Mouse (Mus musculus): ENCODE measurements around the gene Notch4. TPM values are rescaled to one million over a fixed set of nuclear protein-coding genes. Genes with fewer than 3 reads are reported as not detected.

Notch4 gene
- 0.38 TPM for total RNA-seq (2023)

DNA sequence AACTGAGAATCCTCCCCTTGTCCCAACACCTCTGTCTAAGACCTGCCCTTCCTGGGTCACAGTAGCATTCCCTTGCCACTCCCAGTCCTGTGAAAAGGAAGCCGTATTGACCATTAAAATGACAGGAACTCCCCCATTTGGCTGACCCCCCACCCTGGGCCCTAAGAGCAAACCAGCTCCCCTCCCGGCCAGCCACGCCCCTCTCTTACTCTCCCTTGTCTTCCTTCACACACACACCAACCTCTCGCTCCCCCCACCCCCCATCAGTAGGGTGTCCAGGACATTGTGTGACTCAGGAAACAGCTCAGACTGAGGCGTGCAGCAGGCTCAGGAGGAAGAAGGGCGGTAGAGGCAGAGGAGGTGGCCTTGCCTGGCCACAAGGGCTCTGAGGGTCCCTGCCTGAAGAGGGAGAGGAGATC is at the start of gene Notch4:
TSS of gene Notch4 (plus strand) at position 266 of the 419 bp plus-strand sequence.

DNA sequence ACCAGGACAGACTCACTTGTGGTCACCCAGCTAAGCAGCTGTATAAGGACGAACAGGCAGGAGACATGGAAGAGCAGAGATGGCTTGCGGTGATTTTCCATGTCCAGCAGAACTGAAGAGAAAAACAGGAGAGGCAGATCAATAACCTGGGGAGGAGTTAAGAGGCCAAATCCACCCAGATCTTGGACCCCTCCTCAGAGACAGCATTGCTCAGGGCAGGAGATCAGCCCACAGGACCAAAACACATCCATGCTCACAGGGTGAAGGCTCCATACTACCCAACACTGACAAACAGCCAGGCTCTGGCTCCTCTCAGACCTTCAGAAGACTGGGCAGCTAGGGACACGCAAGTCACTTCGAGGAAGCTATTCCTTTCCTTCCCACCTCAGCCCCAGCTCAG is 46.8 kb upstream of the Notch4 start, which contains the start of gene Btnl6:
TSS of gene Btnl6 (minus strand) at position 101 of the 400 bp plus-strand sequence.

DNA sequence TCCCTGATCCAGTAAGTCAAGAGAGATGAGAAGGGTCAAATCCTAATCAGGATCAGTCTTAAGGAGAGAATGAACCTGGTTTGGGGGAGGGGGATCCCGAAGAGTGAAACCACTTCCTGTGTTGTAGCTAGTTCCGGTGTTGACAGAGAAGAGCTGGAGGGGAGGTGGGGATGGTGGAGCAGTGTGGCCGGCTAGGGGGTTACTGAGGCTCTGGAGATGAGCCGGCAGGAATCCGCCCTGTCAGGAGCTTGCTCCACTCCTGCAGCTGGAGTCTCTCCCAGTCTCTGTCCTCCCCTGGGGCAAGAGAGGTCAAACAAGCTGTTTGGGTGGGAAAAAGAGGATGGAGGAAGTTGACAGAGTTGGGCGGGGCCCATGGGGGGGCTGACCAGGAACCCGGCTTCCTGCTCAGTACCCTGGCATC is 25.6 kb downstream of the Notch4 start, which contains the start of gene Gpsm3:
TSS of gene Gpsm3 (plus strand) at position 126 of the 421 bp plus-strand sequence.

DNA sequence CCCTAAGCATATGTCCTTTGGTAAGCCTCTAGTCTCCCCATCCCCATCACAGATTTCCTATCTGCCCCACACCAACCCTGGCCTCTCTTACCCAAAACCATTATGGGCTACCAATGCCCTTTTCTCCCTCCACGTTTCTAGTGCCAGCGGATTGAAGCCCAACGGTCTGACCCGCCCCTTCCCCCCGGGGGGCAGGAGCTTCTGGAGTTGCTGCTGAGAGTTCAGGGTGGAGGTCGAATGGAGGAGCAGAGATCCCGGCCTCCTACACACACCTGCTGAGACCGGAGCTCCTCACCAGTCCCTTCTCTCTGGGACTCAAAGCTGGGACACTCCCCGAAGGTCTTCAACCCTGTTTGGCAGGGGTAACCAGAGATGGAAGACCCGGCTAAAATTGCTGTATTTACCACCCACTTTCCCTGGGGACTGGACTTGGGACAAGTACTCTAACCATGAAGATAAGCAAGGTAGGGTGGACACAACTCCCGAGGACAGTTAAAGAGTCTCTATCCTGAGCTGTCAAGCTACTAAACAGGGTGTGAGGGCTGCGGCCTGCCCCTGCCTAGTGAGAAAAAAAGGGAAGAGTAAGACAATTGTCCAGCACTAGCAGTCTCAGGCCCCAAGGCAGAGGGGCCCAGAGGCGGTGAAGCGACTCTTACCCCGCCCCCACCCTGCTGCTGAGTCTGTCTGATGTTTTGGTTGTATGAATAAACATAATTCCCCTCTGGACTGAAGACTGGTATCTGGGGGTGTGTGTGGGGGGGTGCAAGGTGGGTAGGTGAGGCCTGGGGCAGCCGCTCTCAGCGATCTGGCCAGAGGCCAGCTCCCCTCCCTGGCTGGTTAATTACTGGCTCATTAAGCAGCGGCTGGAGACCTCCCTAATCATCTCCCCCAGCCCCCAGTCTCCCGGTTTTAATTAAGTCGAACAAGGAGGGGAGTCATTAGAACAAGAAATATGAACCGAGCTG is 27.2 kb downstream of the Notch4 start, which contains the start of gene Pbx2:
TSS of gene Pbx2 (plus strand) at position 238 of the 965 bp plus-strand sequence.

DNA sequence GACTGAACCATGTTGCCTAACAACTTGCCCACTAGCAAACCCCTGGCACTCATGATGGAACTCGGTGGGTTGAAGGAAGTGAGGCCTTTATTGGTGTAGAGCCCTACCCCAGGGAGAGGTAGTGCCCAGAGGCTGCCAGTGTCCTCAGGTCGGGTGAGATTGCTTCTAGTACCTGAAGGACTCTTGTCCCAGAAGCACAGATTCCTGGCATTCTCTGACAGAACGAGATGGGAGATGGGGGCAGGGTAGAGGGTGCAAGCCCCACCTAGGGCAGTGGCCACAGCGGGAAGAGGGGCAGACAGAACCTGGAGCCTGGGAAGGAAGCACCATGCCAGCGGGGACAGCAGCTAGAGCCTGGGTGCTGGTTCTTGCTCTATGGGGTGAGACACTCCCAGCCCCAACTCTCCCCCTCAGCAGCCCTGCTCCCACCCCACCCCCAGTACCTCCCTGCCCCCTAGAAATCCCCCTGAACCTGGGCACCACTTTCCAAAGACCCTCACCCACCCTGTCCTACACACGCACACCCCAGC is 33.6 kb downstream of the Notch4 start, which contains the start of gene Ager:
TSS of gene Ager (plus strand) at position 297 of the 530 bp plus-strand sequence.

DNA sequence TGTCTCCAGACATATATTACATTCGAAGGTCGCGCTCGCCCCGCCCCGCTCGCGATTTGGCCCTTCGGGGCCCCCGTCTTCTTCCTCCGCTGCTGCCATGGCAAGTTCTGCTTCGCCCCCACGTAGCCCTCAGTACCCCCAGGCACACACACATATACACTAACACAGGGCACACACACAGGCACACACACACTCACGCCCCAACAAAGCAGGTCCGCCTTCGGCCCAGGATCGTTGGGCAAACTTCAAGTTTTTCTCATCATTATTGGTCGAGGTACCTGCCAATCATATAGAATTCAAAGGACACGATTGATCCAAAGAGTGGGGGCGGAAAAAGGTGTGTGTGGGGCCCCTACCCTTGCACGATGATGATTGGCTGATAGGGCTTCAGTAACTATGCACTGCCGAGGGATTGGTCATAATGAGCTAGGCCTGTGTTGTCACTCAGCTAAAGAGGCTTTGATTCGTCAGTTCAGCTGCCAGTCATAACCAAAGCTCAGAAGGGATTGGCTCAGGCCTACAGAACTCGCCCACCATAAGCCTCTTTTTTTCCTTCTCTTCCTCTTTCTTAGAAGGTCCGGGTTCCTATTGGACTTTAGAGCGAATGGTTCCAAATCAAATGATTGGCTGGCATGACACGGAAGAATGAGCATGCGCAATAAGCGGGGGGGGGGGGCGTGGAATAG is 39.5 kb downstream of the Notch4 start, which contains the start of gene Rnf5:
TSS of gene Rnf5 (minus strand) at position 316 of the 686 bp plus-strand sequence.

DNA sequence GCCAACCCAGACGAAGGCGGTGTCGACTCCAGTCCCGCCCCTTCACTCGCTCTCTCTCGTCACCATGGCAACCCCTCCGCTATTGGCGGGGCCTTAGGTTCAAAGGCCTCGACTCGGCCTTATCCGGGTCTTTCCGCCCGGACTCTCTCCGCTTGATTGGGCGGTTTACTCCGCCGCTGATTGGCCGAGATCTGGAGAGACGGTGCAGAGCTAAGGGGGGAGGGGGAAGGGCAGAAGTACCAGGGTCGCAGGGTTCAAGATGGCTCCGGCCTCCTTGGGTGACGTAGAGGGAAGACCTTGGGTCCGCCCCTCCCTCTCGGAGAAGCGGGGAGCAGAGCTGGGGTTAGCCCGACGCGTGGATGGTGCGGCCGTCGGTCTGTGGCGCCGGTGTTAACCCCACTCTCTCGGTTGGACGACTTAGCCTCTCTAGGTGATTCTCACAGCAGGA is 40.0 kb downstream of the Notch4 start, which contains the start of gene Agpat1:
TSS of gene Agpat1 (plus strand) at position 202 of the 448 bp plus-strand sequence.

DNA sequence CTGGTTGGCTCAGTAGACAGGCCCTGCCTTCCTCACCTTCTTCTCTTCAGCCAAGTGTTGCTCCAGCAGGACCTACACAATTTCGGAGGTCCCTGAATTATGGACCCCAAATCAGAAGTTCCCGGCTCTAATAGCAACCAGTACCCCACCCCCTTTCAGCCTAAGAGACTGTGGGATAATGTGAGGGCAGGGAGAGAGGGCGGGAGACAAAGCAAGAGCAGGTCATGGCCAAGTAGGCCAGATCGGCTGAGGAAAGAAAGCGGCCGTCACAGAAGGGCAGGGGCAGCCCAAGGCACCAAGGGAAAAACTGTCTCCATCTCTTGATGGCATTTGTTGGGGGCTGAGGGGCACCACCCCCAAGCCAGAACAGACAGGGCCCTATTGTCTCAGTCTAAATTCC is 51.8 kb downstream of the Notch4 start, which contains the start of gene Egfl8:
TSS of gene Egfl8 (minus strand) at position 101 of the 400 bp plus-strand sequence.

DNA sequence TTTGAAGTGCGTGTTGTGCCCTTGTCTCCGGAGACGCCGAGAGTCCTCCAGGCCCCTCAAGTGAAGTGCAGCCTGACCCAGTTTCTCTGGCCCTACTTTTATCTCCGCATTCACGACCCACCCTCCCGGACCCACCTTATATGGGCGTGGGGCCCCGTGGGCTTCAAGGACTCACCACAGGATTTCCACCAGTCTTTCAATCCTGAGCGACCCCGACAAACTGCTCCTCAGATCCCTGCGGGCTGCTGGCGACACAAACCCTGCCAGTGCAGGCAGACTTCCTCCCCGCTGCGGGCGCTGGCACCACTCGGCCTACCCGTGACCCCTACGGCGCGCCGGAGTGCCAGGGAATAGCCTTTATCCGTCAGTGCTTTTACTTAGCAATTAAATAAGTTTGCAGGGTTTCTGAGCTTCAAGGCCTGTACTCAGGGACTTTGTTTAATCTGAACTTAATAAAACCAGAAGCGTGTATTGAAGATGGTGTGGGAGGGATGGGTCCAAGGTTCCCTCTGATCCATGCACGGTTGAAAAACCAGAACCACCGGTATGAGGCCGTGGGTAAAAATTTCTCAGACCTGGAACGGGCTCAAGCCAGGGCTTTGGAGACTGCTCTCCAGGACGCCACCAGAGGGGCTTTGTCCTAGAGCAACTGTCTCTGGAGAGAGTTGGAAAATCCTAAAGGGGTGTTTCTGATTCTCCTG is 64.0 kb downstream of the Notch4 start, which contains the start of gene Ppt2:
TSS of gene Ppt2 (minus strand) at position 568 of the 701 bp plus-strand sequence.

DNA sequence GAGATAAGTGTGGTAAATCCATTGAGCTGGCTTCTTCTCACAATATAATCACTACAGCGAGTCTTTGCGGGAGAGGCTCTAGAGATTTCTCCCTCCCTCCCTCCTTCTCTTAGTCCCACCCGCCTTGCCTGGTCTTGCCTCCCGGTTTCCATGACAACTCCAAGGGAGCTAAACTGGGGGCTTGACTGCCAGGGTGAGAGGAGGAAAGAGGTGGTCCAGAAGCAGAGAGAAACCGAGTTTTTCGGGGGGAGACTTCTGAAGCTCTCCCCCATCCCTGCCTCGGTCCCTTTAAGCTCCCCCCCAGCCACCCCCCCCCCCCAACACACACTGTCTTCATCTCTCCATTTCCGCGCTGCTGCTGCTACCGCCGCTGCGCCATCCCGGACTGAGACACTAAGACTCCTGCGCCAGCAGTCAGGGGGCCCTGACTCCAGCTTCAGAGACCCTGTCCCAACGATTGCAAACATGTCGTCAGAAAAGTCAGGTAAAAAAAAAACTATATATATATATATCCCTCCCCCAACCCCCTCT is 65.2 kb downstream of the Notch4 start, which contains the start of gene Prrt1:
TSS of gene Prrt1 (plus strand) at position 313 of the 531 bp plus-strand sequence.

Other genes with a start within 250 kb of the Notch4 start
- gene H2-Eb2, start 238.6 kb upstream of the Notch4 start, total RNA-seq (2023) = 3.8 TPM
- gene Btnl2, start 209.4 kb upstream of the Notch4 start, total RNA-seq (2023) = 0.85 TPM
- gene Btnl1, start 187.1 kb upstream of the Notch4 start, total RNA-seq (2023) = 0.35 TPM
- gene BC051142, start 165.4 kb upstream of the Notch4 start, total RNA-seq (2023) = 4.0 TPM
- not detected for gene Btnl4, start 87.0 kb upstream of the Notch4 start, total RNA-seq (2023)
- not detected for gene Btnl6, start 46.9 kb upstream of the Notch4 start, total RNA-seq (2023)
- gene Gpsm3, start 25.5 kb downstream of the Notch4 start, total RNA-seq (2023) = 180 TPM
- gene Pbx2, start 27.0 kb downstream of the Notch4 start, total RNA-seq (2023) = 48.2 TPM
- gene Ager, start 33.6 kb downstream of the Notch4 start, total RNA-seq (2023) = 8.7 TPM
- 29.9 TPM for gene Rnf5, start 39.4 kb downstream of the Notch4 start, total RNA-seq (2023)
- 41.1 TPM for gene Agpat1, start 40.0 kb downstream of the Notch4 start, total RNA-seq (2023)
- 8.4 TPM for gene Egfl8, start 51.7 kb downstream of the Notch4 start, total RNA-seq (2023)
- 20.6 TPM for gene Ppt2, start 64.2 kb downstream of the Notch4 start, total RNA-seq (2023)
- 6.9 TPM for gene Prrt1, start 65.3 kb downstream of the Notch4 start, total RNA-seq (2023)
- gene Fkbpl, start 80.5 kb downstream of the Notch4 start, total RNA-seq (2023) = 1.2 TPM
- gene Atf6b, start 82.9 kb downstream of the Notch4 start, total RNA-seq (2023) = 42.3 TPM
- gene Tnxb, start 106.3 kb downstream of the Notch4 start, total RNA-seq (2023) = 0.09 TPM
- gene C4b, start 179.6 kb downstream of the Notch4 start, total RNA-seq (2023) = 0.70 TPM
- gene Cyp21a1, start 240.3 kb downstream of the Notch4 start, total RNA-seq (2023) = not detected